Mouse (Mus musculus): ENCODE results near the gene Gm3625.
"Not testable (repeated sequence)": the region's sequence is repeated elsewhere in the genome, so short reads cannot be mapped to it uniquely, and the experiment has no call there.

Gene Gm3625

DNA sequence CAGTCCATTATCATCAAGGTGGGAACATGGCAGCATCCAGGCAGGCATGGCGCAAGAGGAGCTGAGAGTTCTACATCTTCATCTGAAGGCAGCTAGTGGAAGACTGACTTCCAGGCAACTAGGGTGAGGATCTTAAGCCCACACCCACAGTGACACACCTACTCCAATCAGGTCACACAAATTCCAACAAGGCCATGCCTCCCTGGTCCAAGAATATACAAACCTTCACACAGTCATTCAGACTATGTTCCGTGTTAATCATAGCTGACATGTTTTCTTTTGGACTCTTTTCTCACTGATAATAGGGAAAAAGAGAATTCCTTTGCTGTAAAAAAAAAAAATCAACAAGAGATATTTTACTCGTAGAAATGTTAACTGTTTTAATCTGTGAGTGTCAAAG lies 39.0 kb downstream of the Gm3625 start:
- DNase-seq = not testable (repeated sequence)

DNA sequence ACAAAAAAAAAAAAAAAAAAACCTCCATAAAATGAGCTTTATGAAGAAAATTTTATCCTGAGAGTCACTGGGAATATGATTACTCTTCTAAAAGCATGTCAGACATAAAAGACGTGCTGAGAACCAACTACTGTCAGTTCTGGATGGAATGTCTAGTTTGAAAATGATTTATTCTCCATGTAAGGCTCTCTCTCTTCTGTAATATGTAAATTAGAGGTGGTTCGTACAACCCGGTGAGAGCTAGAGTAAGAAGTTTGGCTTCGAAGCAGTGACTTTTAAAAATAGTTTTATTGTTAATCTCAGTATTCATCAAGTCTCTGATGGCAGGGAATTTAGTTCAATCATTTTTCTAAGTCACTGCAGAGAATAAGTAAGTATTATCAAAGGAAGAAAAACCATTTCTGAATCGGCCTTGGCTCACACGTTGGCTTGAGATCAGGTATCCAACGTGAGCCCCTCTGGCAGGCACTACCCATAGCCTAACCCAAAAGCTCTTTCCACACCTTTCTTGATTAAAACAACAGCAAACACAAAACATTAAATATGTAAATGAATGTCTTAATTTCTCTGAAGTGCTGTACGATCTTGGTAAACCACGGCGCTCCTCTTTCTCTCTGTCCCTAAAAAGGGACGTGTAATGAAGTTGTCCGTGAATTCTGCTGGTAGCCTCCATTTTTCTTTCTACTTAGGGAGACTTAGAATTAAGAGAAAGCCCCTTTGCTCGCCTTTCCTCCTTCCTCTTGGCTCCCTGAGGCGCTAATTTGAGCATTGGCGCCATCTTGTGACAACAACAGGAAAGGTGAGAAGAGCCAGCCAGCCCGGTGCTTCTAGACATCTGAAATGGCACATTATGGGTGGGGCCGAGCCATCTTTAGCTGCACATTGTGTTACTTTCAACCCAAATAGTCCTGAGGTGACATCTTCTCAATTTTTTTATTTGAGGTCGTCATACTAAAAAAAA lies 44.4 kb downstream of the Gm3625 start:
- peak; percentile 74 to 75 for DNase-seq

DNA sequence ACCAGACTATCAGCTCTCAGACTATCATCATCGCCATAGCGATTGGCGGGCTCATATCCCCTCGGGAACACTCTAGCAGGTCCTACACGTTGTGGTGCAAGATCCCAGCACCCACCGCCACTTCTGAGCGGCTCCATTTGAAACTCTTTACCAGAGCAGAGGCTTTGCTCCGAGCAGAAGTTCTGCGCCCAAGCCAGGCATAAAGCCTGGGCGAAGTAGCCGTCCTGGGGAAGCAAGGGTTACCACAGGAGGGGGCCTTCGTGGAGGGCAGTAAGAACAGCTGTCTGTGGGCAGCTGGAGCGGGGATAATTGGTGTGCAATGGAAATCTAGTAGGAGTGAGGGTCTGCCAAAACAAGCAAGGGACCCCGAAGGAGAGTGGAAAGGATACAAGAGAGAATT lies 45.2 kb downstream of the Gm3625 start:
- no peak for DNase-seq

DNA sequence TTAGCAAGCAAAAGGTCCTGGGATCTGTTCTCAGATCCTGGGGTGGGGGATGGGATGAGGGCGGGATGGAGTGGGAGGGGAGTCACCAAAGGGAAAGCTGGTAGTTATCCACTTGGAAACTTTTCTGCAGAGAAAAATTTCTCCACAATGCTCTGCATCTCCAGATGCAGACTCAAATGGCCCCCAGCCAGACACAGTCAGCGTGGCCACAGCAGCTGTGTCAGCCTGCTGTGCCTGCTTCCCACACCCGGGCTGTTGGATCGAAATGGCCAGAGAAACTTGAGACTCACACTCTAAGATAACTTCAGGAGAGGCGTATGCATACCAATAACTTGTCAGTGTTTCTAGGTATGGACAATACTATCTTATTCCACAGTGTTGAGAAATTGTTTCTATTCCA lies 46.2 kb downstream of the Gm3625 start:
- DNase-seq = peak in 1 of 2 experiments; percentile 19

DNA sequence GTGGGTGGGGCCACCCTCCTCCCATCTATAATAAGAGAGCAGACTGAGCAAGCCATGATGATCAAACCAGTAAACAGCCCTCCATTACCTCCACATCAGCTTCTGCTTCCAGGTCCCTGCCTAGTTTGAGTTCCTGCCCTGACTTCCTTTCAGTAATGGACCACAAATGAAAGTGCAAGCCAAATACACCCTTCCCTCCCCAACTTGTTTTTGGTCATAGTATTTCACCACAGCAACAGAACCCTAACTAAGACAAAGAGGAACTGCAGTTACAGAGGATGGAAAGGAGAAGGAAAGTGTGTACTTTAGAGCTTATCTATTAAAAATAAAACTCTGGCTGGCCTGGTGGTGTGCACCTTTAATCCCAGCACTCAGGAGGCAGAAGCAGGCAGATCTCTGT lies 47.3 kb downstream of the Gm3625 start:
- DNase-seq = no peak

DNA sequence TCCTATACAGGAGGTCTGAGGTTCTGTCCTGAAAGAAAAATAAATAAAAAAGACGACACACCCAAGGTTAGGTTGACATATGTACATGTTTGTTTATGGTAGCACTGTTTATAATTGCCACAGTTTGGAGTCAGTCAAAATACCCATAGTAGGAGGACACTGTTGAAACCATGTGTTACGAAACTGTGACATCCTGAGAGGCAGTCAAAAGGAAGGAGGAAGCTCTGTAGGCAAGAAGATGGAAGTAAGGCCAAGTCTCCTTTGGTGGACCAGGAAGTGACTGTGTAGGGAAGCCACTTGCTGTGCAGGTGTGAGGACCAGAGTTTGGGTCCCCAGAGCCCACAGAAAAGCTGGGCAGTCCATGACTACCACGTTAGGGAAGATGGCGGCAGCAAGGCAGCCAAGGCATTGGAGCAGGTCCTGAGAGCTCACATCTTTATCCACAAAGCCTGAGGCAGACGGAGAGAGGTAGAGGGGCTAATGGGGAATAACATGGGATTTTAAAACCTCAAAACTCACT lies 48.3 kb downstream of the Gm3625 start:
- no peak for DNase-seq
